ENCODE assay signal across 8 mouse cellular contexts in genomic region chr9:70207151-70207831, GRCm38 (mm10). TPM values are rescaled to one million over a fixed set of nuclear protein-coding genes. Genes with fewer than 3 reads are reported as not detected.
DNase-seq lines count a peak whose midpoint lies in the region; ATAC-seq lines count a peak whose summit lies in the region.

Gene Myo1e (plus strand): TSS chr9:70207350.

- H3K9ac ChIP-seq in hindbrain, embryonic 15.5 days: peak within 1 kb of the TSS; percentile 53

- peaks cover 9% of the 10 kb centered on the region; the same call in 1 of the 2 replicates for H3K27me3 ChIP-seq in hindbrain, embryonic 15.5 days

- ATAC-seq in hindbrain, embryonic 15.5 days (ENCODE audit: low FRiP score, low read depth): peak; percentile 96

- peak within 1 kb of the TSS; percentile 100 for H3K4me2 ChIP-seq in hindbrain, embryonic 15.5 days

- peaks cover 22% of the 10 kb centered on the region for H3K4me1 ChIP-seq in hindbrain, embryonic 15.5 days (replicated peaks)

- H3K36me3 ChIP-seq in hindbrain, embryonic 15.5 days: no peaks in the 10 kb centered on the region

- under 1% methylated on average over 43 of the region's 43 CpGs for whole genome bisulfite sequencing in hindbrain, embryonic 15.5 days

- H3K27ac ChIP-seq in hindbrain, embryonic 15.5 days (replicated peaks): peak within 1 kb of the TSS; percentile 76

- DNase-seq in T-cell, adult 2 months (ENCODE audit: low spot score): peak; percentile 45
- peak; percentile 81 to 84 for DNase-seq in cerebellum, postnatal 25 days
- peak; percentile 93 for DNase-seq in gastrocnemius, adult 18-20 months (ENCODE audit: low spot score)
- DNase-seq in layer of hippocampus, postnatal 36 days: peak; percentile 85 to 89
- peak; percentile 98 for DNase-seq in lung, postnatal 25 days (ENCODE audit: low spot score)
- DNase-seq in retina, adult 2 months (ENCODE audit: low read depth, low spot score): peak; percentile 45
- DNase-seq in thymus, postnatal 25 days: peak; percentile 19

- peak within 1 kb of the TSS; percentile 69 for H3K4me3 ChIP-seq in hindbrain, embryonic 15.5 days

- no peaks in the 10 kb centered on the region for H3K9me3 ChIP-seq in hindbrain, embryonic 15.5 days

RNA-seq across cellular contexts. Expression of gene Myo1e, which starts in this region (rescaled TPM):
- 1 to 10 TPM; 6.8 to 8.7 TPM for total RNA-seq in gastrocnemius, adult 18-20 months (2021)
- 9.0 and 9.1 TPM in 2 replicates for polyA plus RNA-seq in hindbrain, embryonic 15.5 days (2015; fragmentation: Nextera tagmentation; extraction: Ambion mirVana)
- 1 to 10 TPM; 8.0 to 8.1 TPM for total RNA-seq in layer of hippocampus, postnatal 36 days (2021)

Comparison
In these comparisons a context has a peak if more than half of its experiments do, and no peak if none do; other contexts are left out.
1. Peak in every context shown above with its lines: DNase-seq, ATAC-seq, H3K4me3 ChIP-seq and H3K27ac ChIP-seq.
2. DNase-seq: peak in every context shown above with its lines; median percentile 98 in lung, postnatal 25 days; 93 in gastrocnemius, adult 18-20 months; 87 in layer of hippocampus, postnatal 36 days; 82 in cerebellum, postnatal 25 days; 45 in T-cell, adult 2 months; 45 in retina, adult 2 months; 19 in thymus, postnatal 25 days.